Mouse (Mus musculus) skeletal muscle tissue, adult 2 months (tissue): ENCODE measurements around the gene Dnah8.

Experiments used
- DNase-seq: peaks from one replicate; pipeline ENCODE4 v3.0.0-alpha.2; 2012; ENCODE audit warnings: low read depth, low spot score

The Dnah8 gene

GRCm38 (mm10) chr17:30819134-30819533, 195.0 kb downstream of the Dnah8 start:
- DNase-seq = no peak

- no peak for DNase-seq
Observed at GRCm38 (mm10) chr17:30821115-30821514, 197.0 kb downstream of the Dnah8 start.

- no peak for DNase-seq
Observed at GRCm38 (mm10) chr17:30824473-30824872, 200.3 kb downstream of the Dnah8 start.

GRCm38 (mm10) chr17:30825731-30826304, 201.7 kb downstream of the Dnah8 start:
- no peak for DNase-seq

GRCm38 (mm10) chr17:30831170-30831569, 207.0 kb downstream of the Dnah8 start:
- DNase-seq = no peak

- no peak for DNase-seq
Observed at GRCm38 (mm10) chr17:30835419-30835818, 211.3 kb downstream of the Dnah8 start.

GRCm38 (mm10) chr17:30837031-30837430, 212.9 kb downstream of the Dnah8 start:
- no peak for DNase-seq

- no peak for DNase-seq
Observed at GRCm38 (mm10) chr17:30840046-30840445, 215.9 kb downstream of the Dnah8 start.

- DNase-seq = no peak
Observed at GRCm38 (mm10) chr17:30842312-30842711, 218.2 kb downstream of the Dnah8 start.

- DNase-seq = no peak
Observed at GRCm38 (mm10) chr17:30844321-30844791, 220.2 kb downstream of the Dnah8 start.

GRCm38 (mm10) chr17:30847498-30847897, 223.3 kb downstream of the Dnah8 start:
- DNase-seq = no peak

- DNase-seq = no peak
Observed at GRCm38 (mm10) chr17:30848086-30848485, 223.9 kb downstream of the Dnah8 start.

- DNase-seq = no peak
Observed at GRCm38 (mm10) chr17:30848804-30849203, 224.7 kb downstream of the Dnah8 start.

GRCm38 (mm10) chr17:30849813-30850212, 225.7 kb downstream of the Dnah8 start:
- no peak for DNase-seq

- no peak for DNase-seq
Observed at GRCm38 (mm10) chr17:30852345-30852744, 228.2 kb downstream of the Dnah8 start.

- DNase-seq = no peak
Observed at GRCm38 (mm10) chr17:30857347-30857746, 233.2 kb downstream of the Dnah8 start.

- no peak for DNase-seq
Observed at GRCm38 (mm10) chr17:30858586-30859259, 234.6 kb downstream of the Dnah8 start.

GRCm38 (mm10) chr17:30859989-30860585, 235.9 kb downstream of the Dnah8 start:
- DNase-seq = no peak

- no peak for DNase-seq
Observed at GRCm38 (mm10) chr17:30860606-30861005, 236.5 kb downstream of the Dnah8 start.

- DNase-seq = no peak
Observed at GRCm38 (mm10) chr17:30866281-30866680, 242.1 kb downstream of the Dnah8 start.

GRCm38 (mm10) chr17:30866966-30867365, 242.8 kb downstream of the Dnah8 start:
- no peak for DNase-seq

- no peak for DNase-seq
Observed at GRCm38 (mm10) chr17:30871040-30871439, 246.9 kb downstream of the Dnah8 start.

GRCm38 (mm10) chr17:30874276-30874675, 250.1 kb downstream of the Dnah8 start:
- no peak for DNase-seq
